Mouse (Mus musculus) limb, embryonic 14.5 days (tissue): ENCODE data around the gene Dst. TPM values are rescaled to one million over a fixed set of nuclear protein-coding genes. Genes with fewer than 3 reads are reported as not detected.
A peak's percentile ranks its signal among the peaks of the same experiment; 100 is the strongest.

Source experiments
- ATAC-seq: fragments of 200-750 bp; cut with Nextera tagmentation; 2 replicates; pipeline ENCODE4 v1.8.0; 2017; ENCODE audit warnings: low read depth, moderate number of reproducible peaks, moderate TSS enrichment; ENCODE audit not compliant: low FRiP score
- DNase-seq: peaks from one replicate; pipeline ENCODE4 v3.0.0-alpha.2; 2015; ENCODE audit warnings: low spot score
- H3K27ac ChIP-seq: fragments of 300-500 bp; sonication (generic); replicated peaks from 2 replicates; pipeline ENCODE4 v1.5.1; 2014; ENCODE audit warnings: low read depth, mild to moderate bottlenecking, low read length, moderate library complexity, mixed read lengths
- H3K27me3 ChIP-seq: fragments of 300-500 bp; sonication (generic); 2 replicates; pipeline ENCODE4 v1.6.1; 2014; ENCODE audit warnings: low read length, mixed read lengths; ENCODE audit not compliant: control insufficient read depth, insufficient read depth
- H3K36me3 ChIP-seq: fragments of 300-500 bp; sonication (generic); 2 replicates; pipeline ENCODE4 v1.6.1; 2014; ENCODE audit warnings: mild to moderate bottlenecking, low read length, moderate library complexity, mixed read lengths; ENCODE audit not compliant: control insufficient read depth, insufficient read depth
- H3K4me1 ChIP-seq: fragments of 300-500 bp; sonication (generic); 2 replicates; pipeline ENCODE4 v1.6.1; 2014; ENCODE audit warnings: antibody characterized with exemption, low read length, mixed read lengths; ENCODE audit not compliant: control insufficient read depth, insufficient read depth
- H3K4me2 ChIP-seq: fragments of 300-500 bp; sonication (generic); replicated peaks from 2 replicates; pipeline ENCODE4 v1.6.1; 2014; ENCODE audit warnings: low read depth, mild to moderate bottlenecking, low read length, moderate library complexity; ENCODE audit not compliant: severe bottlenecking
- H3K4me3 ChIP-seq: fragments of 300-500 bp; sonication (generic); replicated peaks from 2 replicates; pipeline ENCODE4 v1.5.1; 2014; ENCODE audit warnings: low read length
- H3K9ac ChIP-seq: fragments of 300-500 bp; sonication (generic); 2 replicates; pipeline ENCODE4 v1.6.1; 2014; ENCODE audit warnings: mild to moderate bottlenecking, low read depth, low read length, moderate library complexity; ENCODE audit not compliant: severe bottlenecking
- H3K9me3 ChIP-seq: fragments of 300-500 bp; sonication (generic); 2 replicates; pipeline ENCODE4 v1.6.1; 2016; ENCODE audit warnings: low read length; ENCODE audit not compliant: control insufficient read depth
- POLR2A ChIP-seq: fragments of 200-500 bp; IDR thresholded peaks from 2 replicates; pipeline ENCODE4 v1.8.0; 2012; ENCODE audit warnings: inconsistent platforms, mild to moderate bottlenecking, moderate library complexity, borderline replicate concordance; ENCODE audit not compliant: insufficient read depth, insufficient read length; ENCODE audit errors: extremely low read depth
- WGBS: fragments of 180-500 bp; shearing (Covaris S2); extraction: QIAGEN DNeasy Blood & Tissue Kit; methylation state at CpG from one replicate; pipeline ENCODE4 v1.1.7; 2014; 5-methylcytosine and 5-hydroxymethylcytosine counted together
- polyA plus RNA-seq, 2 experiments: library from polyadenylated mRNA; depleted of rRNA in 1 of 2; stranded (reverse) in 1 of 2; unstranded in 1 of 2; fragments of >200 nt; fragmentation: Nextera tagmentation in 1 of 2; extraction: Ambion mirVana in 1 of 2; gene quantifications; 2 replicates each; pipeline versions ENCODE4 v1.2.1 to v1.2.3; 2012 to 2014

Dst gene
- polyA plus RNA-seq, 2 experiments: 34.9 to 42.5 TPM

- ATAC-seq (no peak), DNase-seq (no peak)
- H3K4me2 ChIP-seq: no peak overlapping the region
- no peaks in the 10 kb centered on the region for H3K9me3 ChIP-seq
- H3K4me1 ChIP-seq: no peaks in the 10 kb centered on the region
- peaks cover 50% of the 10 kb centered on the region for H3K36me3 ChIP-seq
- H3K27me3 ChIP-seq: no peaks in the 10 kb centered on the region
- H3K27ac ChIP-seq: no peak overlapping the region
- H3K9ac ChIP-seq: no peak overlapping the region
- 87% methylated on average over 11 of the region's 11 CpGs for WGBS
- no peak overlapping the region for H3K4me3 ChIP-seq
- no peak for TF ChIP-seq POLR2A
These were observed 315.8 kb downstream of the Dst start for GRCm38 (mm10) chr1:34223866-34224265.

GRCm38 (mm10) chr1:34227676-34228075, 319.7 kb downstream of the Dst start:
- no peak overlapping the region for H3K27ac ChIP-seq
- TF ChIP-seq POLR2A: no peak
- ATAC-seq (no peak), DNase-seq (peak; percentile 7)
- no peak overlapping the region for H3K4me3 ChIP-seq
- no peaks in the 10 kb centered on the region for H3K9me3 ChIP-seq
- peaks cover 47% of the 10 kb centered on the region for H3K36me3 ChIP-seq
- H3K4me2 ChIP-seq: no peak overlapping the region
- H3K9ac ChIP-seq: no peak overlapping the region
- WGBS: 47% methylated on average over 8 of the region's 8 CpGs
- H3K4me1 ChIP-seq: no peaks in the 10 kb centered on the region
- no peaks in the 10 kb centered on the region for H3K27me3 ChIP-seq

- DNase-seq (no peak), ATAC-seq (no peak)
- Histone ChIP-seq H3K9me3 (no peaks in the 10 kb centered on the region), H3K4me3 (no peak overlapping the region), H3K9ac (no peak overlapping the region), H3K27me3 (no peaks in the 10 kb centered on the region), H3K4me2 (no peak overlapping the region), H3K4me1 (peaks cover 5% of the 10 kb centered on the region; the same call in 1 of the 2 replicates), H3K27ac (no peak overlapping the region), H3K36me3 (peaks cover 25% of the 10 kb centered on the region)
- WGBS: 86% methylated on average over 2 of the region's 2 CpGs
- no peak for TF ChIP-seq POLR2A
These were observed 323.0 kb downstream of the Dst start for GRCm38 (mm10) chr1:34231041-34231440.

- Histone ChIP-seq H3K4me2 (peak overlapping the region; percentile 90), H3K4me1 (peaks cover 15% of the 10 kb centered on the region; the same call in 1 of the 2 replicates), H3K9me3 (no peaks in the 10 kb centered on the region), H3K4me3 (peak overlapping the region; percentile 48), H3K27ac (no peak overlapping the region), H3K36me3 (no peaks in the 10 kb centered on the region), H3K27me3 (no peaks in the 10 kb centered on the region), H3K9ac (peak overlapping the region; percentile 62)
- ATAC-seq (peak; percentile 89), DNase-seq (peak; percentile 62)
- WGBS: under 1% methylated on average over 28 of the region's 28 CpGs
- TF ChIP-seq POLR2A: no peak
These were observed 328.3 kb downstream of the Dst start for GRCm38 (mm10) chr1:34236254-34236723.

- H3K4me3 ChIP-seq: peak overlapping the region; percentile 48
- no peaks in the 10 kb centered on the region for H3K36me3 ChIP-seq
- H3K27me3 ChIP-seq: no peaks in the 10 kb centered on the region
- peaks cover 15% of the 10 kb centered on the region; the same call in 1 of the 2 replicates for H3K4me1 ChIP-seq
- H3K9me3 ChIP-seq: no peaks in the 10 kb centered on the region
- ATAC-seq (no peak), DNase-seq (no peak)
- H3K27ac ChIP-seq: no peak overlapping the region
- 52% methylated on average over 14 of the region's 14 CpGs for WGBS
- TF ChIP-seq POLR2A: no peak
- peak overlapping the region; percentile 62; the same call in 1 of the 2 replicates for H3K9ac ChIP-seq
- peak overlapping the region; percentile 90 for H3K4me2 ChIP-seq
These were observed 329.2 kb downstream of the Dst start for GRCm38 (mm10) chr1:34237211-34237610.
